Mouse (Mus musculus): Measurements from ENCODE around the gene Lrba.

- TF ChIP-seq CTCF (IDR thresholded peaks at IDR 0.05; ENCODE audit: low read depth) (no peak), EP300 (optimal IDR thresholded peaks at IDR 0.05) (no peak)
Measured at GRCm38 (mm10) chr3:86774566-86775443, 550.3 kb downstream of the Lrba start.
